Mouse (Mus musculus): ENCODE data around the gene Agbl1. TPM values are rescaled to one million over a fixed set of nuclear protein-coding genes. Genes with fewer than 3 reads are reported as not detected.
"Not testable (repeated sequence)": the region's sequence is repeated elsewhere in the genome, so short reads cannot be mapped to it uniquely, and the experiment has no call there.

The Agbl1 gene
- total and polyA plus RNA-seq, 3 experiments: not detected

DNA sequence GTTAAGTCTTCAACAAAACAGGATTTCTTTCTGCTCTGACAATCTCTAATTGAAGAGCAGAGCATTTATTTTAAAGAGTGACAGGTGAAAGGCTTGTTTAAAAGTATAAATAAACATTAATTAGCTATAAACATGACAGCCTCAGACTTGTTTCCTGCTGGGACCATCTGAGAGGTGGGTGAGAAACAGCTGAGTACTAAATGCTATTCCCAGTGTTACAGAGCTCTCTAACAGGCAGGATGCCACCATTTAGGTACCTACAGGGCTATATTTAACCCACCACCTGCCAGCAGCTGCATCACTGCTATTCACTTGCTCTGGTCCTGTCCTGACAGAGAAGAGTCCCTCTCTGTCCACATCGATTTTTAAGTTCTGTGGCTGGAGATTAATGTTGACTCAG, 471.5 kb downstream of the Agbl1 start:
- Histone ChIP-seq H3K4me1 (ENCODE audit: insufficient read depth, low read depth, low read length) (no peaks in the 10 kb centered on the region), H3K27me3 (ENCODE audit: insufficient read depth, low read length) (no peaks in the 10 kb centered on the region), H3K4me3 (ENCODE audit: low read depth, low read length) (no peak overlapping the region), H3K36me3 (replicated peaks) (no peaks in the 10 kb centered on the region), H3K9me3 (replicated peaks) (no peaks in the 10 kb centered on the region)
- DNase-seq (ENCODE audit: low spot score): no peak
- TF ChIP-seq POLR2AphosphoS5 (IDR thresholded peaks at IDR 0.05; ENCODE audit: insufficient replicate concordance, low read depth, low read length): no peak
- no peak for TF ChIP-seq CTCF (IDR thresholded peaks at IDR 0.05; ENCODE audit: low read depth, low read length)
- no peak for TF ChIP-seq TAL1 (conservative IDR thresholded peaks at IDR 0.05; ENCODE audit: low read depth, low read length)
- no peak for TF ChIP-seq GATA2 (IDR thresholded peaks at IDR 0.05; ENCODE audit: borderline replicate concordance, low read depth, low read length)
- TF ChIP-seq GATA1 (IDR thresholded peaks at IDR 0.05; ENCODE audit: borderline replicate concordance, low read length): no peak
- ATAC-seq (ENCODE audit: extremely low read depth, insufficient number of reproducible peaks, low FRiP score, poor library complexity, severe bottlenecking): no peak

- not testable (repeated sequence) for H3K9me3 ChIP-seq (replicated peaks); DNase-seq (ENCODE audit: low spot score); H3K4me3 ChIP-seq (ENCODE audit: low read depth, low read length); H3K36me3 ChIP-seq (replicated peaks); H3K27me3 ChIP-seq (ENCODE audit: insufficient read depth, low read length); H3K4me1 ChIP-seq (ENCODE audit: insufficient read depth, low read depth, low read length); ATAC-seq (ENCODE audit: extremely low read depth, insufficient number of reproducible peaks, low FRiP score, poor library complexity, severe bottlenecking)
Measured at GRCm38 (mm10) chr7:76732220-76732619, 502.5 kb downstream of the Agbl1 start.

GRCm38 (mm10) chr7:76777237-76777855, 547.7 kb downstream of the Agbl1 start:
- H3K4me3 ChIP-seq (ENCODE audit: low read depth, low read length): no peak overlapping the region
- no peak for TF ChIP-seq POLR2AphosphoS5 (IDR thresholded peaks at IDR 0.05; ENCODE audit: insufficient replicate concordance, low read depth, low read length)
- no peak for TF ChIP-seq CTCF (IDR thresholded peaks at IDR 0.05; ENCODE audit: low read depth, low read length)
- TF ChIP-seq GATA2 (IDR thresholded peaks at IDR 0.05; ENCODE audit: borderline replicate concordance, low read depth, low read length): no peak
- TF ChIP-seq TAL1 (conservative IDR thresholded peaks at IDR 0.05; ENCODE audit: low read depth, low read length): no peak
- TF ChIP-seq GATA1 (IDR thresholded peaks at IDR 0.05; ENCODE audit: borderline replicate concordance, low read length): no peak
- ATAC-seq (ENCODE audit: extremely low read depth, insufficient number of reproducible peaks, low FRiP score, poor library complexity, severe bottlenecking): no peak
- H3K9me3 ChIP-seq (replicated peaks): 0 out of 2 replicates have a peak, but pooled peaks cover 2% of the 10 kb centered on the region
- no peaks in the 10 kb centered on the region for H3K27me3 ChIP-seq (ENCODE audit: insufficient read depth, low read length)
- no peaks in the 10 kb centered on the region for H3K36me3 ChIP-seq (replicated peaks)
- H3K4me1 ChIP-seq (ENCODE audit: insufficient read depth, low read depth, low read length): no peaks in the 10 kb centered on the region
- DNase-seq (ENCODE audit: low spot score): no peak

GRCm38 (mm10) chr7:76780446-76780845, 550.8 kb downstream of the Agbl1 start:
- no peaks in the 10 kb centered on the region for H3K36me3 ChIP-seq (replicated peaks)
- no peaks in the 10 kb centered on the region for H3K4me1 ChIP-seq (ENCODE audit: insufficient read depth, low read depth, low read length)
- TF ChIP-seq TAL1 (conservative IDR thresholded peaks at IDR 0.05; ENCODE audit: low read depth, low read length) (no peak), POLR2AphosphoS5 (IDR thresholded peaks at IDR 0.05; ENCODE audit: insufficient replicate concordance, low read depth, low read length) (no peak), GATA1 (IDR thresholded peaks at IDR 0.05; ENCODE audit: borderline replicate concordance, low read length) (no peak), GATA2 (IDR thresholded peaks at IDR 0.05; ENCODE audit: borderline replicate concordance, low read depth, low read length) (no peak), CTCF (IDR thresholded peaks at IDR 0.05; ENCODE audit: low read depth, low read length) (no peak)
- DNase-seq (ENCODE audit: low spot score) (no peak), ATAC-seq (ENCODE audit: extremely low read depth, insufficient number of reproducible peaks, low FRiP score, poor library complexity, severe bottlenecking) (no peak)
- no peaks in the 10 kb centered on the region for H3K27me3 ChIP-seq (ENCODE audit: insufficient read depth, low read length)
- 0 out of 2 replicates have a peak, but pooled peaks cover 2% of the 10 kb centered on the region for H3K9me3 ChIP-seq (replicated peaks)
- H3K4me3 ChIP-seq (ENCODE audit: low read depth, low read length): no peak overlapping the region

- Histone ChIP-seq H3K4me1 (ENCODE audit: insufficient read depth, low read depth, low read length) (no peaks in the 10 kb centered on the region), H3K36me3 (replicated peaks) (no peaks in the 10 kb centered on the region), H3K27me3 (ENCODE audit: insufficient read depth, low read length) (no peaks in the 10 kb centered on the region), H3K9me3 (replicated peaks) (no peaks in the 10 kb centered on the region), H3K4me3 (ENCODE audit: low read depth, low read length) (no peak overlapping the region)
- ATAC-seq (ENCODE audit: extremely low read depth, insufficient number of reproducible peaks, low FRiP score, poor library complexity, severe bottlenecking) (no peak), DNase-seq (ENCODE audit: low spot score) (no peak)
- TF ChIP-seq GATA1 (IDR thresholded peaks at IDR 0.05; ENCODE audit: borderline replicate concordance, low read length): no peak
- TF ChIP-seq POLR2AphosphoS5 (IDR thresholded peaks at IDR 0.05; ENCODE audit: insufficient replicate concordance, low read depth, low read length): no peak
- no peak for TF ChIP-seq TAL1 (conservative IDR thresholded peaks at IDR 0.05; ENCODE audit: low read depth, low read length)
- no peak for TF ChIP-seq CTCF (IDR thresholded peaks at IDR 0.05; ENCODE audit: low read depth, low read length)
- TF ChIP-seq GATA2 (IDR thresholded peaks at IDR 0.05; ENCODE audit: borderline replicate concordance, low read depth, low read length): no peak
Measured at GRCm38 (mm10) chr7:76788561-76789306, 559.0 kb downstream of the Agbl1 start.

DNA sequence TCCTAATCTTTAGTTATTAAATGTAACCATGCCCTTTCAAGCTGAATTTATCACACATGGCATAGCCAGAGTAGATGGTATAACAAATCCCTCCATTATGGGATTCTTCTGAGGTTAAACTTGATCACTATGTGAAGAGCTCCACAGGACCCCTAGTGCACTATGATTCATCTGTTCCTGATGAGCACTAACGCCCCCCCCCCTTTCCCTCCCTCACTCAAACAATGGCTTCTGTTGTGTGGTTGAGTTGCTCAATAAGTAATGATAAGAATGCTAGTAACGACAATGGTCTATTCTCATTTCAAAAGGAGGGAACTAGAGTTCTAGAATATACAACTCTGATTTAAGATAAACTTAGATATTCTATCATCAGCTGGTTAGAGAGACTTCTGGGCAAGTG, 560.4 kb downstream of the Agbl1 start:
- H3K4me1 ChIP-seq (ENCODE audit: insufficient read depth, low read depth, low read length): no peaks in the 10 kb centered on the region
- no peak overlapping the region for H3K4me3 ChIP-seq (ENCODE audit: low read depth, low read length)
- no peaks in the 10 kb centered on the region for H3K36me3 ChIP-seq (replicated peaks)
- ATAC-seq (ENCODE audit: extremely low read depth, insufficient number of reproducible peaks, low FRiP score, poor library complexity, severe bottlenecking) (no peak), DNase-seq (ENCODE audit: low spot score) (no peak)
- H3K9me3 ChIP-seq (replicated peaks): no peaks in the 10 kb centered on the region
- H3K27me3 ChIP-seq (ENCODE audit: insufficient read depth, low read length): no peaks in the 10 kb centered on the region
- TF ChIP-seq TAL1 (conservative IDR thresholded peaks at IDR 0.05; ENCODE audit: low read depth, low read length): no peak
- TF ChIP-seq GATA2 (IDR thresholded peaks at IDR 0.05; ENCODE audit: borderline replicate concordance, low read depth, low read length): no peak
- no peak for TF ChIP-seq POLR2AphosphoS5 (IDR thresholded peaks at IDR 0.05; ENCODE audit: insufficient replicate concordance, low read depth, low read length)
- TF ChIP-seq GATA1 (IDR thresholded peaks at IDR 0.05; ENCODE audit: borderline replicate concordance, low read length): no peak
- no peak for TF ChIP-seq CTCF (IDR thresholded peaks at IDR 0.05; ENCODE audit: low read depth, low read length)

Data from G1E (cell line).